Mouse (Mus musculus) CH12.LX (cell line): ENCODE results near the gene Gpr176. TPM values are rescaled to one million over a fixed set of nuclear protein-coding genes. Genes with fewer than 3 reads are reported as not detected.

ENCODE experiments used
- DNase-seq: peaks from one replicate; pipeline ENCODE4 v3.0.0-alpha.2; 2013; ENCODE audit errors: extremely low read depth
- H3K27ac ChIP-seq: 2 replicates; pipeline ENCODE4 v1.5.1; 2012; ENCODE audit warnings: low read depth, mild to moderate bottlenecking, control low read depth, moderate library complexity; ENCODE audit not compliant: insufficient read depth
- H3K27me3 ChIP-seq: replicated peaks from 2 replicates; pipeline ENCODE3; 2012; ENCODE audit warnings: inconsistent platforms
- H3K36me3 ChIP-seq, 2 experiments: replicated peaks in 1 of 2; 2 replicates each; pipeline versions ENCODE3 to v1.6.1; 2012; ENCODE audit warnings: inconsistent platforms in 1 of 2, low read length in 1 of 2, mild to moderate bottlenecking in 1 of 2, mixed read lengths in 1 of 2, moderate library complexity in 1 of 2; ENCODE audit not compliant: control insufficient read depth in 1 of 2, insufficient read depth in 1 of 2
- H3K4me1 ChIP-seq, 2 experiments: 2 replicates each; pipeline ENCODE4 v1.6.1; 2012; ENCODE audit warnings: inconsistent platforms in 1 of 2, moderate library complexity in 1 of 2; ENCODE audit not compliant: insufficient read depth in 2 of 2, control insufficient read depth in 1 of 2
- H3K4me2 ChIP-seq: 2 replicates; pipeline ENCODE4 v1.6.1; 2012; ENCODE audit warnings: low read depth, mild to moderate bottlenecking, control low read depth; ENCODE audit not compliant: poor library complexity, insufficient read depth, severe bottlenecking
- H3K4me3 ChIP-seq, 3 experiments: fragments of 150-350 bp in 1 of 3; sonication (generic) in 1 of 3; replicated peaks in 1 of 3; 2 replicates each; pipeline versions ENCODE3 to v1.5.1; 2011 to 2012; ENCODE audit warnings: low read depth in 2 of 3, low read length in 2 of 3, mild to moderate bottlenecking in 2 of 3, moderate library complexity in 2 of 3, control low read depth in 1 of 3, improper control_type of control experiment in 1 of 3, inconsistent platforms in 1 of 3, mixed read lengths in 1 of 3; ENCODE audit not compliant: poor library complexity in 1 of 3
- H3K79me2 ChIP-seq: replicated peaks from 2 replicates; pipeline ENCODE4 v1.6.1; 2012; ENCODE audit warnings: mild to moderate bottlenecking, moderate library complexity; ENCODE audit not compliant: control insufficient read depth, poor library complexity, insufficient read depth, severe bottlenecking; ENCODE audit errors: extremely low read depth
- H3K9ac ChIP-seq: 2 replicates; pipeline ENCODE4 v1.6.1; 2012; ENCODE audit warnings: low read depth, mild to moderate bottlenecking, control low read depth, moderate library complexity; ENCODE audit not compliant: insufficient read depth
- H3K9me3 ChIP-seq: replicated peaks from 2 replicates; pipeline ENCODE3; 2012; ENCODE audit warnings: low read length, inconsistent platforms, mixed read lengths
- CTCF ChIP-seq, 2 experiments: IDR thresholded peaks in 1 of 2; conservative IDR thresholded peaks in 1 of 2; 2 replicates each; pipeline ENCODE4 v1.5.1; 2011 to 2012; ENCODE audit warnings: low read depth in 2 of 2, low read length in 2 of 2, improper control_type of control experiment in 1 of 2, inconsistent platforms in 1 of 2, mild to moderate bottlenecking in 1 of 2, moderate library complexity in 1 of 2
- E2F4 ChIP-seq: IDR thresholded peaks from 2 replicates; pipeline ENCODE4 v1.6.1; 2011; ENCODE audit warnings: low read depth, low read length, improper control_type of control experiment; ENCODE audit not compliant: insufficient replicate concordance
- EP300 ChIP-seq: IDR thresholded peaks from 2 replicates; pipeline ENCODE4 v1.6.1; 2011; ENCODE audit warnings: low read length, improper control_type of control experiment
- ETS1 ChIP-seq: conservative IDR thresholded peaks from 2 replicates; pipeline ENCODE4 v1.6.1; 2012; ENCODE audit warnings: low read depth, mild to moderate bottlenecking, inconsistent platforms, low read length, improper control_type of control experiment, moderate library complexity
- HCFC1 ChIP-seq: IDR thresholded peaks from 2 replicates; pipeline ENCODE4 v1.6.1; 2012; ENCODE audit warnings: low read depth, mild to moderate bottlenecking, inconsistent platforms, low read length, improper control_type of control experiment
- IRF4 ChIP-seq: IDR thresholded peaks from 2 replicates; pipeline ENCODE4 v1.6.1; 2014; ENCODE audit warnings: low read depth, mild to moderate bottlenecking, inconsistent platforms, low read length, improper control_type of control experiment
- JUND ChIP-seq: conservative IDR thresholded peaks from 2 replicates; pipeline ENCODE4 v1.6.1; 2011; ENCODE audit warnings: low read depth, low read length, improper control_type of control experiment
- MAFK ChIP-seq: IDR thresholded peaks from 2 replicates; pipeline ENCODE4 v1.6.1; 2011; ENCODE audit warnings: low read length, improper control_type of control experiment; ENCODE audit not compliant: insufficient replicate concordance
- MAX ChIP-seq: IDR thresholded peaks from 2 replicates; pipeline ENCODE4 v1.6.1; 2011; ENCODE audit warnings: low read length, improper control_type of control experiment
- PAX5 ChIP-seq: IDR thresholded peaks from 2 replicates; pipeline ENCODE4 v1.6.1; 2012; ENCODE audit warnings: low read length, inconsistent platforms, mixed read lengths
- POLR2A ChIP-seq: IDR thresholded peaks from 2 replicates; pipeline ENCODE4 v1.6.1; 2011; ENCODE audit warnings: low read depth, mild to moderate bottlenecking, improper control_type of control experiment, low read length
- POLR2AphosphoS2 ChIP-seq: IDR thresholded peaks from 2 replicates; pipeline ENCODE4 v1.6.1; 2011; ENCODE audit warnings: low read depth, low read length, improper control_type of control experiment
- RAD21 ChIP-seq: IDR thresholded peaks from 2 replicates; pipeline ENCODE4 v1.6.1; 2011; ENCODE audit warnings: low read depth, mild to moderate bottlenecking, low read length, improper control_type of control experiment, moderate library complexity
- SIN3A ChIP-seq: IDR thresholded peaks from 2 replicates; pipeline ENCODE4 v1.6.1; 2012; ENCODE audit warnings: low read length, improper control_type of control experiment, inconsistent platforms
- USF2 ChIP-seq: conservative IDR thresholded peaks from 2 replicates; pipeline ENCODE4 v1.6.1; 2011; ENCODE audit warnings: low read depth, low read length, improper control_type of control experiment
- ZKSCAN1 ChIP-seq: IDR thresholded peaks from 2 replicates; pipeline ENCODE4 v1.6.1; 2012; ENCODE audit warnings: low read depth, inconsistent platforms, low read length, improper control_type of control experiment, borderline replicate concordance
- ZNF384 ChIP-seq: IDR thresholded peaks from 2 replicates; pipeline ENCODE4 v1.6.1; 2012; ENCODE audit warnings: low read depth, low read length, improper control_type of control experiment, inconsistent platforms
- dilution Hi-C: fragments of 300-500 bp; cut with MboI; formaldehyde crosslinking; loops from 2 replicates; pipeline ENCODE4 v1.14.3; 2020; ENCODE audit warnings: low sequenced_read_pairs; ENCODE audit not compliant: extremely low pct_unique_long_range_greater_than_20kb, extremely low pct_ligation_motif_present
- in situ Hi-C: fragments of 300-500 bp; cut with MboI; formaldehyde crosslinking; loops from 3 replicates; pipeline ENCODE4 v1.14.3; 2019; ENCODE audit warnings: low sequenced_read_pairs, low pct_ligation_motif_present, low pct_unique_long_range_greater_than_20kb, mixed read lengths
- polyA plus RNA-seq: library from polyadenylated mRNA; unstranded; fragments of >175 nt; gene quantifications from 2 replicates; pipeline ENCODE4 v1.2.1, GENCODE M21; 2012; ENCODE audit warnings: low read depth; ENCODE audit not compliant: insufficient read length
- total RNA-seq, 2 experiments: library from RNA; depleted of rRNA; stranded (reverse); fragments of 300-350 nt in 1 of 2; fragments of >200 nt in 1 of 2; gene quantifications; 2 replicates each; pipeline ENCODE4 v1.2.3; 2012 to 2014

Gene Gpr176
- total and polyA plus RNA-seq, 3 experiments = not detected

GRCm38 (mm10) chr2:118303456-118303855, 69.8 kb downstream of the Gpr176 start:
- DNase-seq = no peak
- H3K9me3 ChIP-seq = no peaks in the 10 kb centered on the region

GRCm38 (mm10) chr2:118301656-118302055, 71.6 kb downstream of the Gpr176 start:
- H3K4me1 ChIP-seq = peaks cover 5 to 20% of the 10 kb centered on the region in 2 experiments; a peak in 1 of 4 replicates
- TF ChIP-seq ZNF384 = no peak
- TF ChIP-seq POLR2A = no peak
- no peak for TF ChIP-seq MAX
- no peak for TF ChIP-seq SIN3A
- TF ChIP-seq, all 38 proteins: peak for 0
- no peak overlapping the region for H3K9ac ChIP-seq
- no peak overlapping the region for H3K4me2 ChIP-seq
- in situ Hi-C loops (no loop called here), dilution Hi-C loops (no loop called here)
- no peaks in the 10 kb centered on the region for H3K9me3 ChIP-seq
- no peaks in the 10 kb centered on the region for H3K27me3 ChIP-seq
- no peak overlapping the region for H3K4me3 ChIP-seq
- no peaks in the 10 kb centered on the region for H3K79me2 ChIP-seq
- peaks cover 0 to 2% of the 10 kb centered on the region in 2 experiments for H3K36me3 ChIP-seq
- DNase-seq = no peak
- H3K27ac ChIP-seq = no peak overlapping the region

More at GRCm38 (mm10) chr2:118303456-118303855, 69.8 kb downstream of the Gpr176 start:
- H3K4me3 ChIP-seq = no peak overlapping the region
- peaks cover 4 to 24% of the 10 kb centered on the region in 2 experiments for H3K4me1 ChIP-seq
- H3K79me2 ChIP-seq = no peaks in the 10 kb centered on the region
- peaks cover 0 to 2% of the 10 kb centered on the region in 2 experiments for H3K36me3 ChIP-seq
- in situ Hi-C loops (no loop called here), dilution Hi-C loops (no loop called here)
- TF ChIP-seq RAD21 = no peak
- TF ChIP-seq MAFK = no peak
- no peak for TF ChIP-seq EP300
- no peak for TF ChIP-seq PAX5
- TF ChIP-seq E2F4 = no peak
- TF ChIP-seq POLR2AphosphoS2 = no peak
- no peak for TF ChIP-seq ETS1
- no peak for TF ChIP-seq CTCF (conservative IDR thresholded peaks at IDR 0.05 in 1 of 2, IDR thresholded peaks at IDR 0.05 in 1 of 2; ENCODE audit: low read depth in 2 of 2, low read length in 2 of 2)
- no peak for TF ChIP-seq IRF4
- no peak for TF ChIP-seq HCFC1
- no peak for TF ChIP-seq USF2
- no peak for TF ChIP-seq ZKSCAN1
- no peak for TF ChIP-seq MAX
- no peak for TF ChIP-seq JUND
- H3K27ac ChIP-seq = no peak overlapping the region
- H3K4me2 ChIP-seq = no peak overlapping the region
- no peaks in the 10 kb centered on the region for H3K27me3 ChIP-seq
- no peak overlapping the region for H3K9ac ChIP-seq
